Mouse (Mus musculus): ENCODE measurements around the gene Urah.

The Urah gene

DNA sequence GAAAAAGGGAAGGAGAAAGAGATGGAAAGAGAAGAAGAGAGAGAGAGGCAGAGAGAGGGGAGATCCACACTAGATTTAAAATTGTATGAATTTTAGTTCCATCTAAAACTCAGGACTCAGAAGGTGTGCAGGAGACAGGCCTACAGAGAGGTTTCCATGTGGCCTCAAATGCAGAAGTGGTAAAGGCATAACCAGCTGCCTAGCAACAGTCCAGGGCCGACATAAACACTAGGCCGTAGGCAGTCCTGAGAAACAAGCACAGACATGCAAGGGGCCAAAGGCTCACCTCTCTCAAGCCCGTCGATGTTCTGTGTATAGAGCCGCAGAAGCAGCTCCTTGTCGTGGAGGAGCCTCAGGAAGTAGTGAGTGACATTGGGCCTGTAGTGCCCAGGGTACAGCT lies 42.5 kb downstream of the Urah start:
- no peak for DNase-seq (ENCODE audit: low spot score)

DNA sequence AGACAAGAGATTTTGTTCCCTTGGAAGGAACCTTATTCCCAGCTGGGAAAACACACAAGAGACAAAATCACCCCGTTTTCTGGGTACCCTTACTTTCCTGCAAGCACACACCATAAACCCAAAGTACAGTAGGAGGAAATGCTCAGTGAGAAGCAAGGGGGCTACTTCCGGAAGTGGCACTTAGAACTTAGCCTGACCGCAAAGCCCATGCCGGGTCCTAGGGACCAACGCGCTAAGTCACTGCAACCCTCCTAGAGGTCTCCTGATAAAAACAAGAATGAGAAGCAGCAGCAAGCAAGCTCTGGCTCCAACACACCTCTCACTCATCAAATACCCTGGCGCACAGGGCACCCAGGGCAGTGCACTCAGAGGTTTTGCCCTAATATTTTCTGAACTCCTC lies 44.5 kb downstream of the Urah start:
- DNase-seq (ENCODE audit: low spot score): no peak

DNA sequence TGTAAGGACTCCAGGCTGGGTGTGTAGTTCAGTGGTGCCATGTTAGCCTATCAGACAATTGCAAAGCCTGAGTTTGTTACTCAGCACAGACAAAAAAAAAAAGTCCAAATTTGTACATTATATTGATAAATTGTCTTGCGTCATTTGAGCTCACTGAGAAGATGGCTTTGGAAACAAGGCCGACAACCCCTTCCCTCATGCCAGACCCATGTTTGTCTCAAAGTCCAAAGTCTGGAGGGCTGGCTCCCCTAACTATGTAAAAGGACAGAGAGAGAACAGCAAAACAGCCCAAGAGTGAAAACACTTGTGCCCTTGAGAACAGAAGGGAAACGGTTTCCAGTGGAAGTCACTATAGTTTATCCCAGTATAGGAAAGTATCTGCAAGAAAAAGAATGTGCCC lies 45.6 kb downstream of the Urah start:
- no peak for DNase-seq (ENCODE audit: low spot score)

DNA sequence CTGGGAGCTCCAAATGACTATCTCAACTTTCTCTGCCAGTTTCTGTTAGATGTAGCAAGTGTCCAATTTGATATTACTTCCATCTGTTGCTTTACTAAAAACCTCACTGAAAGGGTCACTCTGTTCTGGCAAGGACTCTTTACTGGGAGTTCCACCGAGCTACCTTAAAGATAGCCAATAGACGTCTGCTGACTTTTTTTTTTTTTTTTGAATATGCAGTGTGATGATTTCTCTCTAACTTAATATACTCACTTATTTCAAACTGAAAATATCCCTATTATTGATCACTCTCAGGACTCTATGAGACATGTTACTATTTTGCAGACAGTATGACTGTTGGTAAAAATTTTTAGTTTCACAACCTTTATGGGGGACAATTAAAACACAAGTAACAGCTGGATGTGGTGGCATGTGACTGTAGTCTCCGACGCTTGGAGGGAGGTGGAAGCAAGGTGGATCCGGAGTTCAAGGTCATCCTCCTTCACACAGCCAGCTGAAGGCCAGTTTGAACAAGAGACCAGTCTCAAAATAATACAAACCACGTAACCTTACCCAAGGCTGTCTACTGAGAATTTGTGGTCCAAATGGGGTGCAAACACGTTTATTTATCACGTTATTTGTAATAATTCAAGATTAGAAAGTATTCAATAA lies 46.2 kb downstream of the Urah start:
- no peak for DNase-seq (ENCODE audit: low spot score)

DNA sequence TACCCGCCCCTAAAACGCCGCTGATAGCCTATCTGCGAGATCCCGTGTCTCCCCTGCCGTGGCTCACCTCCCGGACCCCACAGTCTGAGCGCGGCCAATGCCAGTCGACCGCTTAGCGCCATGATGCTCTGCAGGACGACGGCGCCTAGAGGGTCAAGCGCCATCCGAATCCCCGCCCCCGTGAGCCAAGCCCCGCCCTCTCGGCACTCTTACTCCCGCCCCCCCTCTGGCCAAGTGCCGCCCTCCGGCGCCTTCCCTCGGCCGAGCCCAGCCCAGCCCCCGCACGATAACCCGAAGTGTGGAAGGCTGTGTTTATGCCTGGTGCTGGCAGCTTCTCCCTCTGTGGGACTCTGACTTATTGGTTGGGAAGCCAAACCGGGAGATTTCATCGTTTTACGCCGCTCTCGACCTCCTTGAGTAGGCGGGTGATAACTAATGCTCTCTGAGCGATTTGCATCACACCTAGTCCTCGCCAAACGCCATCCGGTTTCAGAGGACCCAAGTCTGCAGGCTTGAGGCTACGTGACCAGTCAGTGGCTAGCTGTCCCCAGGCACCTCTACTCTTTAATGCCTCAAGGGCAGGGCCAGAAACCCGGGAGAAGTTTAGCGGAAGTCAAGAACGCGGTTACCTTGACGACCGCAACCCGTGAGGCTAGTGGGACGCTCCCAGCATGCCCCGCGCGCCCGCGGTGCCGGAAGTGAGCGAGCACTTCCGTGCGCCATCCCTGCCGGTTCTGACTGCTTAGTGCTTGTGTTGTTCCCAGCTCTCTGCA lies 47.1 kb downstream of the Urah start, which contains the start of the genes Psmd13 and Sirt3:
Psmd13 (plus strand) TSS at position 273 of the 773 bp plus-strand sequence.
Sirt3 (minus strand) TSS at position 614 of the 773 bp plus-strand sequence.
- peak; percentile 91 for DNase-seq (ENCODE audit: low spot score)

DNA sequence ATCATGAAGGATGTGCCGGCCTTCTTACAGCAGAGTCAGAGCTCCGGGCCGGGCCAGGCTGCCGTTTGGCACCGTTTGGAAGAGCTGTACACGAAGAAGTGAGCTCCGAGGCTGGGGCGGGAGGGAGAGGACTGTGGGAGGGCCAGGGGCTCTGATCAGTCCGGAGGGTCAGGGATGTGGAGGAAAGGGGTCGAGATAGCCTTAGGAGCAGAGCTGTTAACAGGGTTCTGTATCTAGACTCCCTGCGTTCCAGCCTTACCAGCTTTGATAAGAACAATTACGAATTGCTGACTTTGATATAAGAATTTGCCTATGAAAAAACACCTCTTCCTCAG lies 47.6 kb downstream of the Urah start:
- no peak for DNase-seq (ENCODE audit: low spot score)

All from ovary, postnatal 36 days (tissue).